Mouse (Mus musculus) CH12.LX (cell line): ENCODE measurements at regions not wholly inside any gene's neighbourhood (a gene's known extent, or its start where the extent isn't known, plus 50 kb on each side); places are given as distances from the start of the nearest gene placed in this dataset.

Experiments used
- DNase-seq: peaks from one replicate; pipeline ENCODE4 v3.0.0-alpha.2; 2013; ENCODE audit errors: extremely low read depth
- H3K27ac ChIP-seq: 2 replicates; pipeline ENCODE4 v1.5.1; 2012; ENCODE audit warnings: low read depth, mild to moderate bottlenecking, control low read depth, moderate library complexity; ENCODE audit not compliant: insufficient read depth
- H3K27me3 ChIP-seq: replicated peaks from 2 replicates; pipeline ENCODE3; 2012; ENCODE audit warnings: inconsistent platforms
- H3K36me3 ChIP-seq, 2 experiments: replicated peaks in 1 of 2; 2 replicates each; pipeline versions ENCODE3 to v1.6.1; 2012; ENCODE audit warnings: inconsistent platforms in 1 of 2, low read length in 1 of 2, mild to moderate bottlenecking in 1 of 2, mixed read lengths in 1 of 2, moderate library complexity in 1 of 2; ENCODE audit not compliant: control insufficient read depth in 1 of 2, insufficient read depth in 1 of 2
- H3K4me1 ChIP-seq, 2 experiments: 2 replicates each; pipeline ENCODE4 v1.6.1; 2012; ENCODE audit warnings: inconsistent platforms in 1 of 2, moderate library complexity in 1 of 2; ENCODE audit not compliant: insufficient read depth in 2 of 2, control insufficient read depth in 1 of 2
- H3K4me2 ChIP-seq: 2 replicates; pipeline ENCODE4 v1.6.1; 2012; ENCODE audit warnings: low read depth, mild to moderate bottlenecking, control low read depth; ENCODE audit not compliant: poor library complexity, insufficient read depth, severe bottlenecking
- H3K4me3 ChIP-seq, 3 experiments: fragments of 150-350 bp in 1 of 3; sonication (generic) in 1 of 3; replicated peaks in 1 of 3; 2 replicates each; pipeline versions ENCODE3 to v1.5.1; 2011 to 2012; ENCODE audit warnings: low read depth in 2 of 3, low read length in 2 of 3, mild to moderate bottlenecking in 2 of 3, moderate library complexity in 2 of 3, control low read depth in 1 of 3, improper control_type of control experiment in 1 of 3, inconsistent platforms in 1 of 3, mixed read lengths in 1 of 3; ENCODE audit not compliant: poor library complexity in 1 of 3
- H3K79me2 ChIP-seq: replicated peaks from 2 replicates; pipeline ENCODE4 v1.6.1; 2012; ENCODE audit warnings: mild to moderate bottlenecking, moderate library complexity; ENCODE audit not compliant: control insufficient read depth, poor library complexity, insufficient read depth, severe bottlenecking; ENCODE audit errors: extremely low read depth
- H3K9ac ChIP-seq: 2 replicates; pipeline ENCODE4 v1.6.1; 2012; ENCODE audit warnings: low read depth, mild to moderate bottlenecking, control low read depth, moderate library complexity; ENCODE audit not compliant: insufficient read depth
- H3K9me3 ChIP-seq: replicated peaks from 2 replicates; pipeline ENCODE3; 2012; ENCODE audit warnings: low read length, inconsistent platforms, mixed read lengths
- E2F4 ChIP-seq: IDR thresholded peaks from 2 replicates; pipeline ENCODE4 v1.6.1; 2011; ENCODE audit warnings: low read depth, low read length, improper control_type of control experiment; ENCODE audit not compliant: insufficient replicate concordance
- ELF1 ChIP-seq: IDR thresholded peaks from 2 replicates; pipeline ENCODE4 v1.6.1; 2014; ENCODE audit warnings: low read depth, mild to moderate bottlenecking, inconsistent platforms, low read length, improper control_type of control experiment
- ETS1 ChIP-seq: conservative IDR thresholded peaks from 2 replicates; pipeline ENCODE4 v1.6.1; 2012; ENCODE audit warnings: low read depth, mild to moderate bottlenecking, inconsistent platforms, low read length, improper control_type of control experiment, moderate library complexity
- GABPA ChIP-seq: IDR thresholded peaks from 2 replicates; pipeline ENCODE4 v1.6.1; 2012; ENCODE audit warnings: low read depth, low read length, improper control_type of control experiment, inconsistent platforms; ENCODE audit not compliant: insufficient replicate concordance
- HCFC1 ChIP-seq: IDR thresholded peaks from 2 replicates; pipeline ENCODE4 v1.6.1; 2012; ENCODE audit warnings: low read depth, mild to moderate bottlenecking, inconsistent platforms, low read length, improper control_type of control experiment
- IRF4 ChIP-seq: IDR thresholded peaks from 2 replicates; pipeline ENCODE4 v1.6.1; 2014; ENCODE audit warnings: low read depth, mild to moderate bottlenecking, inconsistent platforms, low read length, improper control_type of control experiment
- KAT2A ChIP-seq: IDR thresholded peaks from 2 replicates; pipeline ENCODE4 v1.6.1; 2012; ENCODE audit warnings: low read length, improper control_type of control experiment, inconsistent platforms; ENCODE audit not compliant: insufficient replicate concordance
- MAX ChIP-seq: IDR thresholded peaks from 2 replicates; pipeline ENCODE4 v1.6.1; 2011; ENCODE audit warnings: low read length, improper control_type of control experiment
- MAZ ChIP-seq: IDR thresholded peaks from 2 replicates; pipeline ENCODE4 v1.6.1; 2012; ENCODE audit warnings: low read depth, mild to moderate bottlenecking, inconsistent platforms, low read length, improper control_type of control experiment, moderate library complexity
- MEF2A ChIP-seq: IDR thresholded peaks from 2 replicates; pipeline ENCODE4 v1.6.1; 2014; ENCODE audit warnings: low read depth, mild to moderate bottlenecking, inconsistent platforms, low read length, improper control_type of control experiment, borderline replicate concordance
- MXI1 ChIP-seq: IDR thresholded peaks from 2 replicates; pipeline ENCODE4 v1.6.1; 2011; ENCODE audit warnings: mild to moderate bottlenecking, low read depth, low read length, improper control_type of control experiment
- NELFE ChIP-seq: IDR thresholded peaks from 2 replicates; pipeline ENCODE4 v1.6.1; 2011; ENCODE audit warnings: low read depth, low read length, improper control_type of control experiment
- PAX5 ChIP-seq: IDR thresholded peaks from 2 replicates; pipeline ENCODE4 v1.6.1; 2012; ENCODE audit warnings: low read length, inconsistent platforms, mixed read lengths
- POLR2A ChIP-seq: IDR thresholded peaks from 2 replicates; pipeline ENCODE4 v1.6.1; 2011; ENCODE audit warnings: low read depth, mild to moderate bottlenecking, improper control_type of control experiment, low read length
- SMC3 ChIP-seq: IDR thresholded peaks from 2 replicates; pipeline ENCODE4 v1.6.1; 2011; ENCODE audit warnings: low read depth, low read length, improper control_type of control experiment
- TCF12 ChIP-seq: IDR thresholded peaks from 2 replicates; pipeline ENCODE4 v1.6.1; 2014; ENCODE audit warnings: low read depth, mild to moderate bottlenecking, inconsistent platforms, low read length, improper control_type of control experiment
- USF1 ChIP-seq: IDR thresholded peaks from 2 replicates; pipeline ENCODE4 v1.6.1; 2014; ENCODE audit warnings: low read depth, mild to moderate bottlenecking, inconsistent platforms, low read length, improper control_type of control experiment
- ZC3H11A ChIP-seq: IDR thresholded peaks from 2 replicates; pipeline ENCODE4 v1.6.1; 2012; ENCODE audit warnings: low read depth, mild to moderate bottlenecking, inconsistent platforms, low read length, improper control_type of control experiment
- ZKSCAN1 ChIP-seq: IDR thresholded peaks from 2 replicates; pipeline ENCODE4 v1.6.1; 2012; ENCODE audit warnings: low read depth, inconsistent platforms, low read length, improper control_type of control experiment, borderline replicate concordance
- ZNF384 ChIP-seq: IDR thresholded peaks from 2 replicates; pipeline ENCODE4 v1.6.1; 2012; ENCODE audit warnings: low read depth, low read length, improper control_type of control experiment, inconsistent platforms
- dilution Hi-C: fragments of 300-500 bp; cut with MboI; formaldehyde crosslinking; loops from 2 replicates; pipeline ENCODE4 v1.14.3; 2020; ENCODE audit warnings: low sequenced_read_pairs; ENCODE audit not compliant: extremely low pct_unique_long_range_greater_than_20kb, extremely low pct_ligation_motif_present
- in situ Hi-C: fragments of 300-500 bp; cut with MboI; formaldehyde crosslinking; loops from 3 replicates; pipeline ENCODE4 v1.14.3; 2019; ENCODE audit warnings: low sequenced_read_pairs, low pct_ligation_motif_present, low pct_unique_long_range_greater_than_20kb, mixed read lengths

DNA sequence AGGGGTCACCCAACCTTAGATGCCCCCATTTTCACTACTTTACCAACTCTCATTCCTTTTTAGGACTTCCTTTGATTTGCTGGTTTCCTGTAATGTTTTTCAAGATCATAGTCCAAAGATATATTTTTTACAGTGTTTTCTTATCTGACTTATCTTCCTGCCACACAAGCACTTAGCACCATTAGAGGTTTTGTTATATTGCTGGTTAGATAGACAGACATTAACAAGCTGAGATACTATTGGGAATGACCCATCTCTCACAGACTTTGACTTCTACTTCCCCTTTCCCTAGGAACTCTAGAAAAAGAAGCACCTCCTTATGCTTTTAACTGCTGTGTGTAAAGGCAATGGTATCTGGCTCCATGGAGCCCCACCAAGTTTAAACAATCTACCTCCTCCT, 127.0 kb upstream of the Nova1 start:
- no peaks in the 10 kb centered on the region for H3K9me3 ChIP-seq
- no peak overlapping the region for H3K27ac ChIP-seq
- H3K4me1 ChIP-seq, result no peaks in the 10 kb centered on the region
- no peak overlapping the region for H3K4me3 ChIP-seq
- no peak overlapping the region for H3K9ac ChIP-seq
- H3K4me2 ChIP-seq, result no peak overlapping the region
- no peak for TF ChIP-seq ZKSCAN1
- no peak for TF ChIP-seq TCF12
- TF ChIP-seq KAT2A, result no peak
- no peak for TF ChIP-seq MEF2A
- no peak for TF ChIP-seq HCFC1
- TF ChIP-seq ZNF384, result no peak
- TF ChIP-seq E2F4, result no peak
- TF ChIP-seq IRF4, result no peak
- TF ChIP-seq MAZ, result no peak
- TF ChIP-seq PAX5, result no peak
- TF ChIP-seq MXI1, result no peak
- no peak for TF ChIP-seq ETS1
- no peak for TF ChIP-seq ZC3H11A
- TF ChIP-seq ELF1, result no peak
- TF ChIP-seq NELFE, result no peak
- TF ChIP-seq MAX, result no peak
- TF ChIP-seq GABPA, result no peak
- no peak for TF ChIP-seq SMC3
- dilution Hi-C loops, result no loop called here
- in situ Hi-C loops, result no loop called here
- H3K79me2 ChIP-seq, result no peaks in the 10 kb centered on the region
- H3K36me3 ChIP-seq, result no peaks in the 10 kb centered on the region
- no peak for DNase-seq
- no peaks in the 10 kb centered on the region for H3K27me3 ChIP-seq

DNA sequence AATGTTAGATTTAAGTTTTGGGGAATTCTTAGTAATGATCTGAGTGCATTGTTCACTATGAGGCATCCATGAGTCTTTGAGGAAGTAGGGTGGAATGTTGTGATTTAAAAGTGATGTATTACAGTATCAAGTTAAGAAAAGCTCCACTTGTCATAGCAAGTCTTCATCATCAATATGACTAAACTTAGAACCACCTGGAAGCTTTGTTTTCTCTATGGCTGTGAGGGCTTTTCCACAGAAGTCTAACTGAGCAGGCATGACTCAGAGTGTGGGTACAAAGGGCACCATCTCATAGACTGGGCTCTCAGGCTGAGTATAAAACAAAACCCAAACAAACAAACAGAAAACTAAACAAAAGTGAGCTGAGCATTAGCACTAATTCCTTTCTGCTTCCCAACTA, 112.4 kb upstream of the Nova1 start:
- H3K27me3 ChIP-seq, result no peaks in the 10 kb centered on the region
- TF ChIP-seq ZNF384 (no peak), NELFE (no peak), POLR2A (no peak), USF1 (no peak)
- TF ChIP-seq, all 38 proteins: peak for 0
- H3K4me3 ChIP-seq, result no peak overlapping the region
- H3K27ac ChIP-seq, result no peak overlapping the region
- H3K9ac ChIP-seq, result no peak overlapping the region
- DNase-seq, result no peak
- H3K9me3 ChIP-seq, result no peaks in the 10 kb centered on the region
- dilution Hi-C loops, result no loop called here
- no peaks in the 10 kb centered on the region for H3K4me1 ChIP-seq
- H3K4me2 ChIP-seq, result no peak overlapping the region
- H3K36me3 ChIP-seq, result no peaks in the 10 kb centered on the region
- in situ Hi-C loops, result no loop called here
- no peaks in the 10 kb centered on the region for H3K79me2 ChIP-seq
